Comparison of ENCODE assay signal across 10 mouse cellular contexts in genomic region chr7:31050487-31050886, GRCm38 (mm10). TPM values are rescaled to one million over a fixed set of nuclear protein-coding genes. Genes with fewer than 3 reads are reported as not detected.
DNase-seq lines count a peak whose midpoint lies in the region; ATAC-seq and TF ChIP-seq lines count a peak whose summit lies in the region.
"Had no signal": no experiment of that assay in that cellular context is flagged by ENCODE, and none has a peak within 500 bp of the region (broad histone marks: within the 10 kb centered on the region; RNA-seq: fewer than 3 reads in every experiment).

No protein-coding gene starts in this region.

- 11% methylated on average over 6 of the region's 6 CpGs for WGBS in neural tube, embryonic 11.5 days
- WGBS in forebrain, postnatal 0 days: 4% methylated on average over 6 of the region's 6 CpGs
- WGBS in limb, embryonic 13.5 days: 6% methylated on average over 6 of the region's 6 CpGs
- WGBS in stomach, embryonic 16.5 days: 4% methylated on average over 6 of the region's 6 CpGs

- H3K9ac ChIP-seq in neural tube, embryonic 11.5 days (ENCODE audit: low read length): no peak overlapping the region
- peak overlapping the region; percentile 51 for H3K9ac ChIP-seq in forebrain, postnatal 0 days
- peak overlapping the region; percentile 25; the same call in 1 of the 2 replicates for H3K9ac ChIP-seq in limb, embryonic 13.5 days
- peak overlapping the region; percentile 33; the same call in 1 of the 2 replicates for H3K9ac ChIP-seq in stomach, embryonic 16.5 days (ENCODE audit: low read length)

- no peak overlapping the region for H3K27ac ChIP-seq in neural tube, embryonic 11.5 days (ENCODE audit: low read depth, low read length)
- H3K27ac ChIP-seq in forebrain, postnatal 0 days (ENCODE audit: low read depth, low read length): 0 out of 2 replicates have a peak overlapping the region, but pooled peaks have one; percentile 6
- no peak overlapping the region for H3K27ac ChIP-seq in limb, embryonic 13.5 days
- no peak overlapping the region for H3K27ac ChIP-seq in stomach, embryonic 16.5 days (ENCODE audit: low read length)
- H3K27ac ChIP-seq: macrophage had no signal

- H3K4me1 ChIP-seq in neural tube, embryonic 11.5 days (ENCODE audit: control insufficient read depth, insufficient read depth, low read length): peaks cover 13% of the 10 kb centered on the region
- peaks cover 16% of the 10 kb centered on the region for H3K4me1 ChIP-seq in forebrain, postnatal 0 days (ENCODE audit: insufficient read depth)
- H3K4me1 ChIP-seq in limb, embryonic 13.5 days: peaks cover 64% of the 10 kb centered on the region
- peaks cover 37% of the 10 kb centered on the region for H3K4me1 ChIP-seq in stomach, embryonic 16.5 days (ENCODE audit: control insufficient read depth, insufficient read depth, low read length)

- H3K4me3 ChIP-seq in neural tube, embryonic 11.5 days (ENCODE audit: low read depth, low read length): peak overlapping the region; percentile 11; the same call in 1 of the 2 replicates
- peak overlapping the region; percentile 46 for H3K4me3 ChIP-seq in forebrain, postnatal 0 days (ENCODE audit: low read depth, low read length)
- H3K4me3 ChIP-seq in limb, embryonic 13.5 days: peak overlapping the region; percentile 35
- H3K4me3 ChIP-seq in stomach, embryonic 16.5 days (replicated peaks; ENCODE audit: low read length): peak overlapping the region; percentile 33

- no peaks in the 10 kb centered on the region for H3K36me3 ChIP-seq in neural tube, embryonic 11.5 days (ENCODE audit: control insufficient read depth, insufficient read depth, low read length)
- no peaks in the 10 kb centered on the region for H3K36me3 ChIP-seq in forebrain, postnatal 0 days (ENCODE audit: insufficient read depth)
- H3K36me3 ChIP-seq in limb, embryonic 13.5 days: no peaks in the 10 kb centered on the region
- no peaks in the 10 kb centered on the region for H3K36me3 ChIP-seq in stomach, embryonic 16.5 days (ENCODE audit: control insufficient read depth, insufficient read depth, low read length)

- no peak for DNase-seq in neural tube, embryonic 11.5 days (ENCODE audit: low spot score)
- DNase-seq in neural tube, embryonic 10.5 days (ENCODE audit: extremely low spot score, low spot score): no peak
- no peak for DNase-seq in forebrain, postnatal 0 days
- no peak for DNase-seq in adrenal gland, adult (ENCODE audit: inconsistent age in 2 of 2, low spot score in 1 of 2)
- DNase-seq in layer of hippocampus, postnatal 36 days: no peak

- H3K27me3 ChIP-seq in neural tube, embryonic 11.5 days (ENCODE audit: control insufficient read depth, insufficient read depth, low read length): peaks cover 48% of the 10 kb centered on the region
- H3K27me3 ChIP-seq in forebrain, postnatal 0 days (ENCODE audit: insufficient read depth, low read length): peaks cover 19% of the 10 kb centered on the region
- H3K27me3 ChIP-seq in limb, embryonic 13.5 days: peaks cover 86% of the 10 kb centered on the region
- peaks cover 45% of the 10 kb centered on the region for H3K27me3 ChIP-seq in stomach, embryonic 16.5 days (ENCODE audit: control insufficient read depth, insufficient read depth, low read length)

- no peak for TF ChIP-seq CTCF in forebrain, postnatal 0 days (IDR thresholded peaks at IDR 0.05; ENCODE audit: low read depth)

- peak overlapping the region; percentile 33; the same call in 1 of the 2 replicates for H3K4me2 ChIP-seq in neural tube, embryonic 11.5 days (ENCODE audit: low read depth)
- H3K4me2 ChIP-seq in forebrain, postnatal 0 days (ENCODE audit: low read depth): peak overlapping the region; percentile 65
- H3K4me2 ChIP-seq in limb, embryonic 13.5 days (replicated peaks): peak overlapping the region; percentile 60
- H3K4me2 ChIP-seq in stomach, embryonic 16.5 days (ENCODE audit: low read depth, low read length): peak overlapping the region; percentile 51

- no peaks in the 10 kb centered on the region for H3K9me3 ChIP-seq in neural tube, embryonic 11.5 days (ENCODE audit: control insufficient read depth, low read length)
- H3K9me3 ChIP-seq in forebrain, postnatal 0 days (ENCODE audit: low read length): no peaks in the 10 kb centered on the region
- no peaks in the 10 kb centered on the region for H3K9me3 ChIP-seq in limb, embryonic 13.5 days
- no peaks in the 10 kb centered on the region for H3K9me3 ChIP-seq in stomach, embryonic 16.5 days (replicated peaks; ENCODE audit: control insufficient read depth, low read length)

- no peak for ATAC-seq in neural tube, embryonic 11.5 days (ENCODE audit: insufficient read depth, low FRiP score, low TSS enrichment)
- ATAC-seq in forebrain, postnatal 0 days: no peak; the same call in 1 of the 2 replicates
- no peak for ATAC-seq in limb, embryonic 13.5 days (ENCODE audit: low FRiP score, low read depth)
- no peak for ATAC-seq in stomach, embryonic 16.5 days (ENCODE audit: insufficient read depth, low FRiP score)
- ATAC-seq: Patski had no signal

RNA-seq across cellular contexts. Expression of gene Fxyd7, which starts 0.8 kb away (rescaled TPM):
- polyA plus RNA-seq in neural tube, embryonic 11.5 days (2014; fragmentation: Nextera tagmentation; extraction: Ambion mirVana): 30.5 and 36.5 TPM in 2 replicates
- 74.3 and 92.0 TPM in 2 replicates for total RNA-seq in forebrain, postnatal 0 days (2014; rRNA removed)
- polyA plus RNA-seq in forebrain, postnatal 0 days (2015; fragmentation: Nextera tagmentation; extraction: Ambion mirVana): 167 and 231 TPM in 2 replicates
- polyA plus RNA-seq in limb, embryonic 13.5 days (2015; fragmentation: Nextera tagmentation; extraction: Ambion mirVana): 20.0 and 21.3 TPM in 2 replicates
- 22.2 and 25.8 TPM in 2 replicates for polyA plus RNA-seq in stomach, embryonic 16.5 days (2015; fragmentation: Nextera tagmentation; extraction: Ambion mirVana)
- 100 to 1,000 TPM; 111 to 125 TPM for total RNA-seq in layer of hippocampus, postnatal 36 days (2021)
- polyA plus RNA-seq: macrophage, Patski had no signal

RNA-seq across cellular contexts. Expression of gene Fxyd1, which starts 6.5 kb away (rescaled TPM):
- 17.0 and 21.8 TPM in 2 replicates for polyA plus RNA-seq in neural tube, embryonic 11.5 days (2014; fragmentation: Nextera tagmentation; extraction: Ambion mirVana)
- 14.9 and 19.5 TPM in 2 replicates for total RNA-seq in forebrain, postnatal 0 days (2014; rRNA removed)
- 56.8 and 66.3 TPM in 2 replicates for polyA plus RNA-seq in forebrain, postnatal 0 days (2015; fragmentation: Nextera tagmentation; extraction: Ambion mirVana)
- 61.7 and 71.2 TPM in 2 replicates for polyA plus RNA-seq in limb, embryonic 13.5 days (2015; fragmentation: Nextera tagmentation; extraction: Ambion mirVana)
- 127 and 129 TPM in 2 replicates for polyA plus RNA-seq in stomach, embryonic 16.5 days (2015; fragmentation: Nextera tagmentation; extraction: Ambion mirVana)
- total RNA-seq in layer of hippocampus, postnatal 36 days (2021): 100 to 1,000 TPM in 1 of 2 experiments, 10 to 100 TPM in 1; 85.4 to 102 TPM
- polyA plus RNA-seq: macrophage, Patski had no signal

RNA-seq across cellular contexts. Expression of gene Fxyd5, which starts 8.2 kb away (rescaled TPM):
- polyA plus RNA-seq in neural tube, embryonic 11.5 days (2014; fragmentation: Nextera tagmentation; extraction: Ambion mirVana): 16.2 and 17.3 TPM in 2 replicates
- total RNA-seq in forebrain, postnatal 0 days (2014; rRNA removed): 10.9 and 19.9 TPM in 2 replicates
- polyA plus RNA-seq in forebrain, postnatal 0 days (2015; fragmentation: Nextera tagmentation; extraction: Ambion mirVana): 25.1 and 30.4 TPM in 2 replicates
- 17.1 and 18.3 TPM in 2 replicates for polyA plus RNA-seq in limb, embryonic 13.5 days (2015; fragmentation: Nextera tagmentation; extraction: Ambion mirVana)
- polyA plus RNA-seq in stomach, embryonic 16.5 days (2015; fragmentation: Nextera tagmentation; extraction: Ambion mirVana): 28.0 and 31.0 TPM in 2 replicates
- total RNA-seq in layer of hippocampus, postnatal 36 days (2021): 10 to 100 TPM; 23.3 to 26.5 TPM

RNA-seq across cellular contexts. Expression of gene Lgi4, which starts 8.7 kb away (rescaled TPM):
- polyA plus RNA-seq in neural tube, embryonic 11.5 days (2014; fragmentation: Nextera tagmentation; extraction: Ambion mirVana): 4.6 and 4.9 TPM in 2 replicates
- 1.1 and 1.6 TPM in 2 replicates for total RNA-seq in forebrain, postnatal 0 days (2014; rRNA removed)
- polyA plus RNA-seq in forebrain, postnatal 0 days (2015; fragmentation: Nextera tagmentation; extraction: Ambion mirVana): 0.68 and 0.98 TPM in 2 replicates
- polyA plus RNA-seq in limb, embryonic 13.5 days (2015; fragmentation: Nextera tagmentation; extraction: Ambion mirVana): 0.59 and 0.67 TPM in 2 replicates
- 0.92 and 1.7 TPM in 2 replicates for polyA plus RNA-seq in stomach, embryonic 16.5 days (2015; fragmentation: Nextera tagmentation; extraction: Ambion mirVana)
- total RNA-seq in layer of hippocampus, postnatal 36 days (2021): 10 to 100 TPM; 32.5 to 36.7 TPM
- total RNA-seq: hematopoietic stem cell, adult 5-6 weeks had no signal

RNA-seq across cellular contexts. Expression of gene Fxyd3, which starts 26.0 kb away (rescaled TPM):
- polyA plus RNA-seq in neural tube, embryonic 11.5 days (2014; fragmentation: Nextera tagmentation; extraction: Ambion mirVana): 6.0 and 7.7 TPM in 2 replicates
- not detected in 2 replicates for total RNA-seq in forebrain, postnatal 0 days (2014; rRNA removed)
- polyA plus RNA-seq in forebrain, postnatal 0 days (2015; fragmentation: Nextera tagmentation; extraction: Ambion mirVana): not detected in 2 replicates
- polyA plus RNA-seq in limb, embryonic 13.5 days (2015; fragmentation: Nextera tagmentation; extraction: Ambion mirVana): 32.9 and 34.8 TPM in 2 replicates
- 497 and 614 TPM in 2 replicates for polyA plus RNA-seq in stomach, embryonic 16.5 days (2015; fragmentation: Nextera tagmentation; extraction: Ambion mirVana)
- not detected for total RNA-seq in layer of hippocampus, postnatal 36 days (2021)
- total RNA-seq: hematopoietic stem cell, adult 5-6 weeks had no signal
- polyA plus RNA-seq: macrophage, Patski had no signal
